Mouse (Mus musculus) left cerebral cortex, postnatal 36 days (tissue): ENCODE results near the gene Dclk1. TPM values are rescaled to one million over a fixed set of nuclear protein-coding genes. Genes with fewer than 3 reads are reported as not detected.

ENCODE experiments used
- DNase-seq, 2 experiments: peaks; one replicate each; pipeline ENCODE4 v3.0.0; 2021 to 2022; ENCODE audit warnings: low spot score in 2 of 2, mixed read lengths in 1 of 2
- intact Hi-C: fragments of 180-260 bp; cut with DNase I; formaldehyde crosslinking; loops from one replicate; pipeline ENCODE4 v1.15.1; 2025
- total RNA-seq, 2 experiments: library from RNA; stranded (reverse); gene quantifications; 2 replicates each; pipeline ENCODE4 v1.2.3; 2021

The Dclk1 gene
- total RNA-seq, 2 experiments from 2014 or later: 877 to 948 TPM

DNA sequence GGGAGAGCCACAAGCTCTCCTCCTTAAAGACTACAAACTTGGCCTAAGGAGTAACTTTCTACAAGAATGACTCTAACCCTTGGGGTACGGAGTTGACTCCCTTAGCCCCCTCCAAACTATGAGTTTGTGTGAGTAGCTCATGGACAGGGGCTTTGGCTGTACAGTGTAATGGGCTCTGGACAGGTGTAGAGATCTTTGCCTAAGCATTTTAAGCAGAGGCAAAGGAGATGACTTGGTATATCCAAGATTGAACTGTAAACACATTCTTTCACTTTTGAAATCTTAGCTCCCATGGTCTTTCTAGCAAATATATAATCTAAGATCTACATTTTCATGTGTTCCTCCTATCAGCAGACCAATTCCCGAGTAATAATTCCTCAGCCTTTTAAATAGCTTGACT is 229.9 kb downstream of the Dclk1 start, which contains the start of gene Gm21954:
Gm21954 (minus strand) TSS at position 101 of the 400 bp plus-strand sequence.
- intact Hi-C loops: no loop called here
- DNase-seq: no peak

DNA sequence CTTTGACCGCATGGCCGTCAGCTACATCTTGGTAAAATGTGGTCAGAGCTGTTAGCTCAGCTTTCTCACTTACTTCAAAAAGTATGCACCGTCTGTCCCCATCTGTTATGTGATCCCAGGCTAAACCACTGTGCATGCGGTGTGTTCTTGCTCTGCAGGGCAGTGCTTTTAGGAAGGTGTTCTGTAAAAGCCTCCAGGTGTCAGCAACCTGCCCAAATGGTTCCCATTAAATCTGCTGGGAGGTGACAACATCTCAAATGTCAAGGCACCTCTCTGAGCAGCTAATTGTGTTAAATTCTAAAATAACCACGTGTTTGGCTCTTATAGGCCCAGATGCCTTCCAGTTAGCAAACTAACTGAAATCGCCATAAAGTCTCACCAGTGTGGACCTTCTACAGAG is 231.0 kb downstream of the Dclk1 start:
- DNase-seq: no peak
- intact Hi-C loops: no loop called here

DNA sequence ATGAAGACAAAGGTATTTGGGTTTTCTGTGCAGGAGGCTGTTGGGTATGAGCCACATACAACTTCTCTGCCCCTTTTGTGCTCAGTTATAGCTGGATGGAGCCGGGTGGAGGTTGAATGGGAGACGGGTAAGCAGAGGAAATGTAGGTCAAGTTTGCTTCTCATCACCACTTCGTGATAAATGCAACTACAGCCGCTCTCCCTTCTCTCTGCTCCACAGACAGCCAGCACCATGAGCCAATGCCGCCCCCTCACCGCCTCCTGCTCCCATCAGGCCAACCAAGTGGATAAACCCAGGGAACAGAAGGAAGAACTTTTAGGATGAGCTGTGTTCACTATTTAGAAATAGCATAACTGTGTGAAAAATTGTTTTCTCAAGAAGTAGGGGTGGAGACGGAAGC is 234.5 kb downstream of the Dclk1 start:
- DNase-seq: peak; percentile 79 to 88

DNA sequence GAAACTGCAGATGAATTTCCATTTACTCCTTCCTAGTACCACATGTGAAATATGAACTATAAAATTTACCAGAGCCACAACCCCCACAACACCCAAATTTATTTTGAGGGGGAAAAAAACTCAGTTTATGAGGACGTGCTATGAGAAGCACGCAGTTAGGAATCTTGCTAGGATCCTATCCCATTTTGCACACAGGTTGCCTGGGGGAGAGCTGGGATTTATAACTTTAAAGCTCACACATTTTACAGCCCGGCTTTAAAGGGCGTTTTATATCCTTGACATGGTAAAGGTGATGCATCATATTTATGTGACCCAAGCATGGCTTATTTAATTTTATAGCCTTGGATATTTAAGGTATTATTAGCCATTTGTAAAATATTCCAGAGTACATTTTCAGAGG is 237.1 kb downstream of the Dclk1 start:
- intact Hi-C loops: loop anchor here (5.0 kb wide), 1 partner anchor 37 kb away; no protein-coding TSS in a partner anchor
- DNase-seq: no peak

More for the DNA sequence above, 234.5 kb downstream of the Dclk1 start:
- intact Hi-C loops: loop anchor here (5.0 kb wide), 1 partner anchor 34 kb away; no protein-coding TSS in a partner anchor

DNA sequence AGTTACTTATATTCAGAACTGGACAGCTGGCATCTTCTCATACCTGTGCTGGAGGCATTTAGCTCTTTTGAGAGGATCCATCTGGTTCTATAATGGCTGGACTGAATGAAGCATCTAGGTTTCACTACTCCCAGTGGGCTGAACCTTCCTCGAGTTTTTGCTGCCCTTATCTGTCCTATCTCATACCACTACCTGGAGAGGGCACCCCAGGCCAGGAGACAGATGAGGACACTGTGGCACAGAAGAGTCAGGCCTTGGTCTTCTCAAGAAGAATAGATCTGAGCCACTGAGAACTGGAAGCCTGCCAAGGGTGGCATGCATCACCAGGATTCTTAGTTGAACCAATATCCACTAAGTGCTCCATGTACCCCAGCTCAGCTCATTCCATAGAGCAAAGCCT is 239.0 kb downstream of the Dclk1 start:
- DNase-seq: no peak
- intact Hi-C loops: no loop called here

DNA sequence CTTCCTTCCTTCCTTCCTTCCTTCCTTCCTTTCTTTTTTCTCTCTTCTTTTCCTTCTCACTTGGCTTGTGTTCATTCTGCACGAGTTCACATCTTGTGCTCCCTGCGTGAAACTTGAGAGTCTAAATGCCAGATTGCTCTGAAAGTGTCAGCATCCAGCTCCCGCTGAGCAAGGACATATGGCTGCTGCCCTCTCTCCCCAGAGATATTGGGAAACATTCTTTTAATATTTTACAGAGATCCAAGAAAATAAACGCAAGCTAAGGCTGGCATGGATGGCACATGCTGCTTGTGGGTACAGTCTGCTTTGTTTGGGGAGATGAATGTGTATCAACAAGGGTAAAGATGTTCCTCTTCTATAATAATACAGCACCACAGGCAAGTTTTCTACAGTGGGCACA is 241.2 kb downstream of the Dclk1 start:
- DNase-seq: no peak
- intact Hi-C loops: no loop called here

DNA sequence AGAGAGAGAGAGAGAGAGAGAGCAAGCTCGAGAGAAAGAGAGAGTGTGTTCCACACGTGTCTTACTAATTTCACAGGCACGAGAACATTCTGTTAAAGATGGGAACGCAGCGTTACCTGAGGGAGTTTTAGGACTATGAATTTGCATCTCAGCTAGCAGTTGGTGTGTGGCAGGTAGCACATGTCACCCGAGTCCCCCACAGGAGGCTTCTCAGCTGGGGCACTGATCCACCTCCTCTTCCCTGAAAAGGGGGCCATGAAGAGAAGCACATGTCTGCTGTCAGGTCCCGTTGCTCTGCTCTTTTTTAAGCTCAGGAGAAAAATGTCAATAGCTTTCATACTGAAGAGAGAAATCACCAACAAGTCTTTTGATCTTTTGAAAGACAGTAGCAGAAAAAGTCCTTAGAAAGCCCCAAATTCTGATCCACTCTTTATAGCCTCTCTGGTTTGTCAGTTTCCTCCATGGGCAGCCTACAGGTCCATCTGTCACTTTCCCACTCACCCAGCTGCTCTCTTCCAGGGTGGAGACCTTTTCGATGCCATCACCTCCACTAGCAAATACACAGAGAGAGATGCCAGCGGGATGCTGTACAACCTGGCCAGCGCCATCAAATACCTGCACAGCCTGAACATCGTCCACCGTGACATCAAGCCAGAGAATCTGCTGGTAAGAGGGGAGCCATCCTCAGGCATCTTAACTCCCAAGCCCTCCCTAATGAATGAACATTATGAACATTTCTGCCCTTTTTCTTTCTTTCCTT is 247.2 kb downstream of the Dclk1 start:
- intact Hi-C loops: loop anchor here (5.0 kb wide), 1 partner anchor 117 kb away; no protein-coding TSS in a partner anchor
- peak in 1 of 2 experiments; percentile 47 for DNase-seq

DNA sequence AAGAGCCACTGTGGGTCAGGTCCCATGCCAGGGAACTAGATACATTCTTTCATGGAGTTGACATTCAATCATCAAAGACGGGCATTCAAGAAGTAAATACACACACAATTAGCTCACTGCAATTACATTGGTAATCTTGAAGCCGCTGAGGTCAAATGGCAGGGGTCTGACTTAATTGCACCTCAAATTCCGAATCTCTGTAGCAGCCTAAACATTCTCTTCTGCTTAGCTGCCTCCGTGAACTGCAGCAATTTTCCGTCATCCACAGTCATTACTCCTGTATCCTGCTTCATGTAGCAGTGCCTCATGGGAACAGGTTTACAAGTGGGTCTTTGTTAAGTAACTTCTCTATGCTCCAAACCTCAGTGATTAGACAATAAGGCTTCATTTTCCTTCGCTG is 249.9 kb downstream of the Dclk1 start:
- intact Hi-C loops: no loop called here
- DNase-seq: no peak

DNA sequence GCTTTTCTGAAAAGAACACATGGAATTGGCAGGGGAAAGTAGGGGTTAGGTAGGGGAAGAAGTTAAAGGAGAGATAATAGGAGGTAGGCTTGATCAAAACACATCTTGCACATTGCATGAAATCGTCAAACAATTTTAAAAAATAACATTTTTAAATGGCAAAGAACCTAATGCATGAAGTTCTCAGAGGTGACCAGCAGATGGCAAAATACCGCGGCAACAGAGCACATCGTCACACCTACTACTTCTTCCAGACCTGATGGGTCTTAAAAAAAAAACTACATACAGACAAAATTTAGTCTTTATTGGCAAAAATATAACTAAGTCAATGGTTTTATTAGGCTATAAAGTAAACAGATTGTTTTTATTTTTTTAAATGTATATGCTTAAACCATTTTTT is 252.2 kb downstream of the Dclk1 start:
- no peak for DNase-seq
- intact Hi-C loops: no loop called here

DNA sequence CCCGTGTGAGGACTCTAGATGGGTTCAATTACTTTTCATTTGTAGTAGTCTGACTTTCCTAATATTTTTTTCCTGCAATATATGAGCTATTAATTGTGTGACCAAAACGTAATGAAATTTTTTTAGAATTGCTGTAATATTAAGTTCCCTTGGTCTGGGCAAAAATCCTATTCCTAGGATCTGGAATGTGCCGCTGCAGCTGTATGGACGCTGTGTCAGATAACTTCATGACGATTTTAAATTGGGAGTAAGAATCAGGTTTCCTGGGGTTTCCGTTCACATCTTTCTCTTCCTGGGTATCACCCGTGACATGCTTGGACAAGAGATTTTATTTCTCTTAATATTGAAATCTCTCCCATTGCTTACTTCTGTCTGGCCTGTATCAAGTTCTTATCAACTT is 253.1 kb downstream of the Dclk1 start:
- no peak for DNase-seq
- intact Hi-C loops: no loop called here

DNA sequence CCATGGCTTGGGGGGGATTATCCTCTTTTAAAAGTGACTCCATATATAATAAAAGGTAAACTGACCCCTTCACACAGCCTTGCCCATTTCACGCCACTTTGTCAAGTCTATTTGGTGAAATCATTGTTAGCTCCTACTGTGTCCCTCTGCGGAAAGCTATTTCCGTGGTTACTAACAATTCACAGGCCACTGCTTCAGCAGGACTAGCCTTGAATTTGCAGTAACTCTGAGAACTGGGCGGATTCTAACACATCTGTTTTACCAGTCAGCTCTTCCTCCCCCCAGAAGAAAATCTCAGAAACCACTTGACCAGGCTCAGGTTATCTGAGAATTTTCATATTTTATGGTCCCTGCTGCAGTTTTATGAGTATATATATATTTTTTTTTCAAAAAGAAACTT is 253.7 kb downstream of the Dclk1 start:
- intact Hi-C loops: no loop called here
- DNase-seq: no peak

DNA sequence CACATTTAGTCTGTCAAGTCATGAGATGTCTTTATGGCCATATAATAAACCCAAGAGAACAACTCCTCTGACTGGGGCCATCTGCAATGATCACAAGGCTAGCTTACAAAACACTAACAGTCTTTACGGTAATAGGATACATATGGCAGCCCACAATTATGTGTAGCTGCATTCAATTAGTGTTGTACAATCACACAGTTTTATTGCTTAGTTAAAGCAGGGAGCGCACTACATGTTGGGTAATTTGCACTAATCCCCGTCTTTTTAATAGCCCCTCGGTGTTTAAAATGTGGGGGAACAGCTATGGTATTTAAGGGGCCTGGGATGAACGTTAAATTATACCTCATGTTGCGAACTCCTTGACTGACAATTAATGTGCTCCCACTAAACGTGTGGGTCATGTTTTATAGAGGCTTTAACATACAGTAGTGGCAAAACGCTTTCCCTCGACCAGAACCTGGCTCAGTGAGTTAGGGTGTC is 254.3 kb downstream of the Dclk1 start:
- intact Hi-C loops: no loop called here
- DNase-seq: no peak

DNA sequence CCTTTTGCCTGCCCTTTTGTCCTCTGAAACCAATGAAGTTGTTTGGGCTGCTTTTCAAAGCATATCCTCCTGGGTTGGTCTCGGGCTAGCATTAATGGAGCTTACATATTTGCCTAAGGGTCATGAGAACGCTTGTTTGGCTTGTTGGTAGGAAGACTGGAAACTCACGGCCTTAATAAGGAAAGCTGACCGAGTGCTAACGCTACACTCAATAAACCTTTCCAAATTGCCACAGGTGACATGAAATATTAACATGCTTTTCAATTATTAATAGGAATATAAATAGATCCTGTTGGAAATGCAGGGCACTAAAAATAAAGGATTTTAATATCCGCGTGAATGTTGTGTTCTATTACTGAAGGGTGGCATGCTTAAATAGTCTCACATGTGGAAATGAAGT is 257.1 kb downstream of the Dclk1 start:
- intact Hi-C loops: no loop called here

DNA sequence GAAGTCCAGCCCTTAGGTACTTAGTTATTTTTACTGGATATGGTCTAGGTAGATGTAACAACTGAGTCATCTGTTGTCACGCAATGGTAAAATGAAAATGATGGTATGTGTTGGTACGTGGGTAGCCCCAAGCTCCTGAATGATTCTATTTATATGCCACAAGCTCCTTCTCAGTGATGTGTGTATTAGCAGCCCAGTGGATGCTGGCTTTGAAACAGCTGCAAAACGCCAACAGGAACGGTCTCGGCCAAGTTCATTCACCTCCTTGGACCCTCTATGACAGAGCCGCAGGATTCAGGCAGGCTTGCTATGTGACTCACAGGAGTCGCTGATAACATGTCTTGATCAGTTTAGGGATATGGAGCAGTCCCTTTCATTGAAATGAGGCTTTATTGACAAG is 268.0 kb downstream of the Dclk1 start:
- intact Hi-C loops: no loop called here
- no peak for DNase-seq

More for the DNA sequence above, 257.1 kb downstream of the Dclk1 start:
- DNase-seq: no peak

DNA sequence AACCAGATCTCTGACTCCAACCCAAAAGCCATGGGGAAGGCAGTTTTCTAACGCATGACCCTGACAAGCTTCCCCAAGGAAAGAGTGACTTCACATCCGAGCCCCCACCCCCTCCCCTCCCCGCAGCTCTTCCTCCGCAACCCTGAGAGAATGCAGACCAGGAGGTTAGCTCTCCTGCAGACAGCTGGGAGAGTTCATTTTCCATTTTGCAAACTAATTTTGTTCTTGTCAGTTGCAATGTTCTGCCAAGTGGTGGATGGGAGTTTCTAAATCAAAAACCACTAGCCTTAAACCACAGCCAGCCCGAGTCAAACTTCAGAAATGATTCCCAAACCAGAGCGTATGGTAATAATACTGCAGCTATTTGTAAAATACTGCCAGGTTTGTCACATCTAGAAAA is 269.5 kb downstream of the Dclk1 start:
- DNase-seq: no peak
- intact Hi-C loops: no loop called here

DNA sequence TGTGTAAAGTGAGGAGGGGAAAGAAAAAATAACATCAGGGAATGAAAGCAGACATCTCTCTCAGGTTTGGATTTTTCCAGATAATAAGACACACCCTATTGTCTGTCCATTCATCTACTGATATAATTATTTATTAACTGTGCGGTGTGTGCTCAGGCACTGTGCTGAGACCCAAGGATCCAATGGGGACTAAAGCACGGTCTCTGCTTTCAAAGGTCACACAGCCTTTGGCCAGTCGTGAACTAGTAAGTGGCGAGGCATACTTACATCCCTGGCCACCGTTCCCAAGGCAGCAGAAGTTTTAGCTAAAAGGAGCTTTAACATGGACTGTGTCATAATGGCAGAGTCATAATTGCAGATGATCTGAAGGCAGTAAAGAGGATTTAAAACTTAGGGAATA is 273.8 kb downstream of the Dclk1 start:
- intact Hi-C loops: no loop called here
- DNase-seq: no peak

DNA sequence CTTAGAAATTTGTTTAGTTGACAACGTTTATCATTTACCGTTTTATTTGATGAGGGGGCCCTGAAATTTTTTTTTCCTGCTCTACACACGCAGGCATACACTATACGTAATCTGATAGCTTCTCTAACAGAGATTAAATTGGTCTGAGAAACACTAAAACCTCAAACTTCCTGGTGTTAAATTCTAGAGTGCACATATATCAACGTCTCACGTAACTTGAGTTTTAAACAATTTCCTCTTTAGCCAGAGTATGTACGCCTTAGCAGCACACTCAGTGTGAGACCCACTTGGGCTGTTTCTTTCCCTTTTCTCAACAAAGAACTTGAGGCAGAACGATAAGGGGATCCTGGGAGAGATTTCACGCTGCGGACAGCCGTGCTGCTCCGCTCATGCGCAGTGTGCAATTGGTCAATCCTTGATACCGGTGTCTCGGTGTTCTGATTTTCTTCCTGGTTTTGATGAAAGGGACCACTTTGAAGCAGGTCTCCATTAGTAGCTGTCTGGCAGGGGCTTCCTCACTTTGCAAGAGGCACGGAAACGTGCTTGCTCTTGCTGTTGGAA is 275.4 kb downstream of the Dclk1 start:
- no peak for DNase-seq
- intact Hi-C loops: no loop called here

DNA sequence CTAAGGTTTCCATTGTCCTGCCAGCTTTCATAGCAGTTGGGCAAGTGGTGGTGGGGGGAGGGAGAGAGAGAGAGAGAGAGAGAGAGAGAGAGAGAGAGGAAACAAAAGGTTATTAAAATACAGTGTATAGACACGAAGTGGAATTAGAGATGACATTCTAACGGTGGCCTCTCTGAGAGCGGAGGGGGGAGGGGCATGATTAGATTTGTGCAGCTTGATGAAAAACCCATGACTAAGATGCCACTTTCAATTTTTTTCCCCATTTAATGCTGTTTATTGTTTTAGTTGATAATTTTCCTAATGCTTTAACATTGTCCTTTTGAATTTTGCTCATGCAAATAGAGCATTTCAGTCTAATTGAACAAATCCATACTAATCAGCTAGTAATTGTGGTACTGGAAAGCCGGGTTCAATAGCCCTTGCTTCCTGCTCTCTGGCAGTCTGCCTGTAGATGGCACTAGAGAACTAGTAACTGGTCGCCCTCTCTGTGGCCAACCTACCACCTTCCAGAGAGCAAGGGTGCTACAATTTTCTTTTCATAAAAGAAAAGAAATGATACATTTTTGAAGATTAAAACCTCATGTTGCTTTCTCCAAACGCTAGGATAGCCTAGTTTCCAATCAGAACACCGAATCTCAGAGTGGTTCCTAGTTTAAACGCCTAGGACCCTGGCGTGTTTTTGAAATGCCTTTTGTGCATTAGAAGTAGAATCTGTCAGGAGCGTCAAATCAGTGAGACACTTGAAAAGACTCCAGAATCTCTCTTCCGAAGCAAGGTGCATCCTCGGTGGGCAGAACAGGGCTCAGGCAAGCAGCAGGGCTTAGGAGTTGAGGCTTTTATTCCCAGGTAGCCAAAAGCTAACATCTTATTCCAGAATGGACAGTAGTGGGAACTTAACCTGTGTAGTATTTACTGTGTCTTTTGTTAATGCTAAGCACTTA is 278.3 kb downstream of the Dclk1 start:
- DNase-seq: peak in 1 of 2 experiments; percentile 55
- intact Hi-C loops: no loop called here

DNA sequence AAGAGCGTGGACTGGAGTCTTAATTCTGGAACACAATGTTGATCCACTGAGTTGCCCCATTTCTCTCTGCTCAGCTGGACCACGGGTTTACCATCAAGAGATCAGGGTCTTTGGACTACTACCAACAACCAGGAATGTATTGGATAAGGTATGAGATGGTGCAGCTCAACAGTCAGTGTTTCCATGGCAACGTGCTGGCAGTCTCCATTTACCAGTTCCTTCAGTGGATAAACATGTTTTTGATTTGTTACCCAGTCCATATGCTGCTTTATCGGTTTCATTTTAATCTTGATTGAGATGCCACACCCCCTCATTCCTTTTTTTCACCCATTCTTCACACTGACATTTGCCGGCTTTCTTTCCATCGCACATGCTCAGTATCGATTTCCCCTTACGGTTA is 279.6 kb downstream of the Dclk1 start:
- intact Hi-C loops: no loop called here
- DNase-seq: no peak

DNA sequence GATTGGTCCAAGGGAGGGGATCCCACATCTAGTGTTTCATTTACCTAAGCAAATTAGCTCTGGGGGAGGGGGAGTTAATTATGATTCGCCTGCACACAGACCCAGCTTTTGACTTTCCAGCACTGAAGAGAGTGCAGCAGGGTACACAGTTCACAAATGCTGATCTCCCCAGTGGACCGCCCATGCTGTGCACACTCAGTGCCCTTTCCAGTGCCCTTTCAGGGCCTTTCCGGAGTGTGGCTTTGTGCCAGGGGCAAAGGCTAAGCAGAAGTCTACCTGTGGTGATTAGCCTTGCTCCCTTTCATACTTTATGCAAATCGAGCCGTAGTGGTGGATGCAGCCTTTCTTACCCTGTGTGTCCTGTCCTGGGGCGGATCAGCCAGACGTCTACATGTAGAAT is 281.1 kb downstream of the Dclk1 start:
- intact Hi-C loops: no loop called here
- DNase-seq: no peak
